27 mouse cellular contexts compared by ENCODE assay signal in genomic region chr1:69519356-69519755, GRCm38 (mm10).
DNase-seq lines count a peak whose midpoint lies in the region; ATAC-seq and TF ChIP-seq lines count a peak whose summit lies in the region.
"Had no signal": no experiment of that assay in that cellular context is flagged by ENCODE, and none has a peak within 500 bp of the region (broad histone marks: within the 10 kb centered on the region; RNA-seq: fewer than 3 reads in every experiment).

No protein-coding gene starts in this region.

- no peak for ATAC-seq in forebrain, embryonic 14.5 days
- ATAC-seq in forebrain, embryonic 12.5 days (ENCODE audit: low FRiP score) = no peak
- ATAC-seq in lung, embryonic 14.5 days (ENCODE audit: insufficient read depth) = no peak
- ATAC-seq: hindbrain, embryonic 16.5 days; midbrain, embryonic 16.5 days; Patski had no signal

- H3K4me1 ChIP-seq in forebrain, embryonic 14.5 days (ENCODE audit: control insufficient read depth, insufficient read depth, low read length) = no peaks in the 10 kb centered on the region
- no peaks in the 10 kb centered on the region for H3K4me1 ChIP-seq in forebrain, embryonic 12.5 days
- H3K4me1 ChIP-seq in lung, embryonic 14.5 days (ENCODE audit: insufficient read depth) = no peaks in the 10 kb centered on the region
- H3K4me1 ChIP-seq: embryonic facial prominence, embryonic 13.5 days; forebrain, embryonic 10.5 days; heart, embryonic 15.5 days had no signal

- no peak overlapping the region for H3K27ac ChIP-seq in forebrain, embryonic 14.5 days (ENCODE audit: low read depth, low read length)
- H3K27ac ChIP-seq in forebrain, embryonic 12.5 days = no peak overlapping the region
- no peak overlapping the region for H3K27ac ChIP-seq in lung, embryonic 14.5 days (ENCODE audit: low read depth)
- H3K27ac ChIP-seq: embryonic facial prominence, embryonic 13.5 days; forebrain, embryonic 10.5 days; heart, embryonic 15.5 days; liver, embryonic 14.5 days had no signal

- no peaks in the 10 kb centered on the region for H3K27me3 ChIP-seq in forebrain, embryonic 14.5 days (replicated peaks; ENCODE audit: control insufficient read depth, insufficient read depth, low read length)
- no peaks in the 10 kb centered on the region for H3K27me3 ChIP-seq in forebrain, embryonic 12.5 days
- H3K27me3 ChIP-seq in lung, embryonic 14.5 days (ENCODE audit: insufficient read depth, low read length) = no peaks in the 10 kb centered on the region
- H3K27me3 ChIP-seq: embryonic facial prominence, embryonic 13.5 days; heart, embryonic 15.5 days; Patski had no signal

- TF ChIP-seq CTCF in lung, embryonic 14.5 days (IDR thresholded peaks at IDR 0.05; ENCODE audit: low read depth) = no peak

- WGBS in forebrain, embryonic 14.5 days = 82% methylated on average over 4 of the region's 4 CpGs
- WGBS in forebrain, embryonic 12.5 days = 94% methylated on average over 4 of the region's 4 CpGs
- 92% methylated on average over 4 of the region's 4 CpGs for WGBS in lung, embryonic 14.5 days

- DNase-seq in forebrain, embryonic 14.5 days (ENCODE audit: low spot score) = peak; percentile 40
- DNase-seq in lung, embryonic 14.5 days = peak; percentile 4
- DNase-seq in lung, postnatal 10 days = no peak
- peak; percentile 63 for DNase-seq in layer of hippocampus, adult 9-10 months (ENCODE audit: low spot score)
- no peak for DNase-seq in kidney, adult 18-20 months
- no peak for DNase-seq in urinary bladder, postnatal 36 days (ENCODE audit: low spot score in 2 of 2)
- DNase-seq: adrenal gland, adult 2 months; cerebellum, adult 11-12 months; cerebellum, adult 9-11 months; gastrocnemius, postnatal 10 days; kidney, adult 2 months; kidney, postnatal 36 days; liver; lung, adult 2 months; spleen, adult 18-20 months; thymus, adult 18-20 months; thymus, postnatal 36 days had no signal

- no peak overlapping the region for H3K9ac ChIP-seq in forebrain, embryonic 14.5 days (ENCODE audit: low read length)
- H3K9ac ChIP-seq in forebrain, embryonic 12.5 days = no peak overlapping the region
- no peak overlapping the region for H3K9ac ChIP-seq in lung, embryonic 14.5 days
- H3K9ac ChIP-seq: embryonic facial prominence, embryonic 13.5 days; heart, embryonic 15.5 days; liver, embryonic 14.5 days had no signal

- H3K36me3 ChIP-seq in forebrain, embryonic 14.5 days (ENCODE audit: control insufficient read depth, insufficient read depth, low read length) = no peaks in the 10 kb centered on the region
- no peaks in the 10 kb centered on the region for H3K36me3 ChIP-seq in forebrain, embryonic 12.5 days (replicated peaks)
- H3K36me3 ChIP-seq in lung, embryonic 14.5 days (ENCODE audit: insufficient read depth) = no peaks in the 10 kb centered on the region
- H3K36me3 ChIP-seq: embryonic facial prominence, embryonic 13.5 days; forebrain, embryonic 10.5 days; heart, embryonic 15.5 days had no signal

- no peak overlapping the region for H3K4me3 ChIP-seq in forebrain, embryonic 14.5 days (ENCODE audit: low read depth, low read length)
- no peak overlapping the region for H3K4me3 ChIP-seq in forebrain, embryonic 12.5 days (replicated peaks)
- H3K4me3 ChIP-seq in lung, embryonic 14.5 days (ENCODE audit: low read depth, low read length) = no peak overlapping the region
- H3K4me3 ChIP-seq: embryonic facial prominence, embryonic 13.5 days; forebrain, embryonic 10.5 days; heart, embryonic 15.5 days had no signal

- no peak overlapping the region for H3K4me2 ChIP-seq in forebrain, embryonic 14.5 days (ENCODE audit: low read length)
- H3K4me2 ChIP-seq in forebrain, embryonic 12.5 days = no peak overlapping the region
- no peak overlapping the region for H3K4me2 ChIP-seq in lung, embryonic 14.5 days
- H3K4me2 ChIP-seq: embryonic facial prominence, embryonic 13.5 days; heart, embryonic 15.5 days; midbrain, embryonic 11.5 days had no signal

- H3K9me3 ChIP-seq in forebrain, embryonic 14.5 days (replicated peaks; ENCODE audit: control insufficient read depth, low read length) = no peaks in the 10 kb centered on the region
- no peaks in the 10 kb centered on the region for H3K9me3 ChIP-seq in forebrain, embryonic 12.5 days
- no peaks in the 10 kb centered on the region for H3K9me3 ChIP-seq in lung, embryonic 14.5 days (ENCODE audit: low read depth, low read length)
- H3K9me3 ChIP-seq: embryonic facial prominence, embryonic 13.5 days; forebrain, embryonic 10.5 days; G1E; heart, embryonic 15.5 days had no signal

Comparison
In these comparisons a context has a peak if more than half of its experiments do, and no peak if none do; other contexts are left out.
1. DNase-seq: peak in forebrain, embryonic 14.5 days (single experiment), lung, embryonic 14.5 days (single experiment) and layer of hippocampus, adult 9-10 months (single experiment); none in lung, postnatal 10 days (single experiment), kidney, adult 18-20 months (single experiment) and urinary bladder, postnatal 36 days (0 of 2).